Mouse (Mus musculus): ENCODE results near the gene Cenpe.
"Not testable (repeated sequence)": the region's sequence is repeated elsewhere in the genome, so short reads cannot be mapped to it uniquely, and the experiment has no call there.

- not testable (repeated sequence) for TF ChIP-seq FLI1 (IDR thresholded peaks at IDR 0.05; ENCODE audit: low read length); GATA1 (IDR thresholded peaks at IDR 0.05; ENCODE audit: borderline replicate concordance, low read length)
These were observed 14.3 kb upstream of the Cenpe start for GRCm38 (mm10) chr3:135198051-135198450.
